Mouse (Mus musculus) adrenal gland, adult 18-20 months (tissue): ENCODE data around the gene Nol4l. TPM values are rescaled to one million over a fixed set of nuclear protein-coding genes. Genes with fewer than 3 reads are reported as not detected.

Experiments
- DNase-seq, 2 experiments: peaks; one replicate each; pipeline ENCODE4 v3.0.0; 2021 to 2022; ENCODE audit warnings: low spot score in 2 of 2
- total RNA-seq, 2 experiments: library from RNA; stranded (reverse); gene quantifications; 1 replicate in 1 of 2; 2 replicates in 1 of 2; pipeline ENCODE4 v1.2.3; 2021

The Nol4l gene
- total RNA-seq, 2 experiments from 2014 or later: 9.4 to 13.2 TPM

- no peak for DNase-seq
These were observed 45.7 kb downstream of the Nol4l start for GRCm38 (mm10) chr2:153484071-153484470.

- DNase-seq: peak; percentile 59 to 62
These were observed 46.4 kb downstream of the Nol4l start for GRCm38 (mm10) chr2:153483118-153483983.

GRCm38 (mm10) chr2:153481861-153482120 lies 48.0 kb downstream of the Nol4l start:
- DNase-seq: no peak

GRCm38 (mm10) chr2:153481108-153481860 lies 48.5 kb downstream of the Nol4l start:
- DNase-seq: no peak

- DNase-seq: no peak
These were observed 50.3 kb downstream of the Nol4l start for GRCm38 (mm10) chr2:153479486-153479885.

GRCm38 (mm10) chr2:153478583-153478982 lies 51.2 kb downstream of the Nol4l start:
- peak; percentile 58 to 63 for DNase-seq

GRCm38 (mm10) chr2:153475114-153476112 lies 54.4 kb downstream of the Nol4l start:
- peak in 1 of 2 experiments; percentile 32 for DNase-seq

- DNase-seq: no peak
These were observed 58.8 kb downstream of the Nol4l start for GRCm38 (mm10) chr2:153470983-153471382.

- DNase-seq: no peak
These were observed 60.0 kb downstream of the Nol4l start for GRCm38 (mm10) chr2:153469764-153470163.

GRCm38 (mm10) chr2:153469317-153469716 lies 60.5 kb downstream of the Nol4l start:
- DNase-seq: no peak

- DNase-seq: no peak
These were observed 62.4 kb downstream of the Nol4l start for GRCm38 (mm10) chr2:153467372-153467771.

GRCm38 (mm10) chr2:153463257-153463656 lies 66.5 kb downstream of the Nol4l start:
- DNase-seq: no peak

- DNase-seq: no peak
These were observed 71.7 kb downstream of the Nol4l start for GRCm38 (mm10) chr2:153458022-153458441.

GRCm38 (mm10) chr2:153457467-153457866 lies 72.3 kb downstream of the Nol4l start:
- DNase-seq: no peak

- no peak for DNase-seq
These were observed 74.8 kb downstream of the Nol4l start for GRCm38 (mm10) chr2:153454841-153455506.

GRCm38 (mm10) chr2:153453961-153454759 lies 75.6 kb downstream of the Nol4l start:
- no peak for DNase-seq

GRCm38 (mm10) chr2:153448519-153448918 lies 81.3 kb downstream of the Nol4l start:
- DNase-seq: no peak

- no peak for DNase-seq
These were observed 82.1 kb downstream of the Nol4l start for GRCm38 (mm10) chr2:153447719-153448118.

- DNase-seq: no peak
These were observed 83.3 kb downstream of the Nol4l start for GRCm38 (mm10) chr2:153446476-153446875.

- DNase-seq: no peak
These were observed 83.8 kb downstream of the Nol4l start for GRCm38 (mm10) chr2:153446017-153446408.
